ENCODE assay signal across 27 mouse cellular contexts in genomic region chr12:117291943-117292342, GRCm38 (mm10).
"Had no signal": no experiment of that assay in that cellular context is flagged by ENCODE, and none has a peak within 500 bp of the region (broad histone marks: within the 10 kb centered on the region; RNA-seq: fewer than 3 reads in every experiment).

No protein-coding gene starts in this region.

- H3K27ac ChIP-seq: gastrocnemius, adult 2 months; heart, adult 2 months; heart, embryonic 13.5 days; heart, embryonic 15.5 days; hindbrain, embryonic 13.5 days; hindbrain, embryonic 15.5 days; hindbrain, postnatal 0 days; kidney, embryonic 15.5 days; kidney, postnatal 0 days; limb, embryonic 13.5 days; limb, embryonic 15.5 days; liver, embryonic 12.5 days had no signal

- H3K27me3 ChIP-seq: heart, embryonic 13.5 days; heart, embryonic 15.5 days; hindbrain, embryonic 13.5 days; hindbrain, embryonic 15.5 days; kidney, embryonic 15.5 days; limb, embryonic 13.5 days; limb, embryonic 15.5 days; liver, embryonic 12.5 days had no signal

- H3K36me3 ChIP-seq: heart, embryonic 13.5 days; heart, embryonic 15.5 days; hindbrain, embryonic 13.5 days; hindbrain, embryonic 15.5 days; kidney, embryonic 15.5 days; limb, embryonic 13.5 days; limb, embryonic 15.5 days; liver, embryonic 12.5 days had no signal

- H3K9ac ChIP-seq: heart, embryonic 13.5 days; heart, embryonic 15.5 days; hindbrain, embryonic 13.5 days; hindbrain, embryonic 15.5 days; kidney, embryonic 15.5 days; limb, embryonic 13.5 days; limb, embryonic 15.5 days; liver, embryonic 12.5 days had no signal

- ATAC-seq: hindbrain, postnatal 0 days; intestine, embryonic 16.5 days; liver, embryonic 12.5 days had no signal

- H3K4me3 ChIP-seq: gastrocnemius, adult 2 months; heart, adult 2 months; heart, embryonic 13.5 days; heart, embryonic 15.5 days; hindbrain, embryonic 13.5 days; hindbrain, embryonic 15.5 days; kidney, embryonic 15.5 days; limb, embryonic 13.5 days; limb, embryonic 15.5 days; liver, embryonic 12.5 days had no signal

- H3K4me2 ChIP-seq: heart, embryonic 11.5 days; heart, embryonic 13.5 days; heart, embryonic 15.5 days; hindbrain, embryonic 13.5 days; hindbrain, embryonic 15.5 days; kidney, embryonic 15.5 days; limb, embryonic 13.5 days; limb, embryonic 15.5 days; liver, embryonic 12.5 days had no signal

- DNase-seq: gastrocnemius, adult 2 months; gastrocnemius, postnatal 14 days; gastrocnemius, postnatal 36 days; heart, adult 11 months; heart, adult 2 months; heart, postnatal 14 days; heart, postnatal 36 days; kidney, adult 11 months; kidney, adult 2 months; kidney, adult 9 months; kidney, postnatal 14 days; kidney, postnatal 36 days; layer of hippocampus, adult 9-11 months; layer of hippocampus, postnatal 36 days; left cerebral cortex, postnatal 4 days had no signal

- H3K9me3 ChIP-seq: heart, embryonic 13.5 days; heart, embryonic 15.5 days; hindbrain, embryonic 13.5 days; hindbrain, embryonic 15.5 days; kidney, embryonic 15.5 days; limb, embryonic 13.5 days; limb, embryonic 15.5 days; liver, embryonic 12.5 days had no signal

- H3K4me1 ChIP-seq: hindbrain, embryonic 13.5 days; kidney, embryonic 15.5 days; limb, embryonic 13.5 days; limb, embryonic 15.5 days; liver, embryonic 12.5 days had no signal
